Mouse (Mus musculus) intestine, embryonic 15.5 days (tissue): ENCODE results near the gene Lrrc49. TPM values are rescaled to one million over a fixed set of nuclear protein-coding genes. Genes with fewer than 3 reads are reported as not detected.

Experiments
- ATAC-seq: fragments of 200-750 bp; cut with Nextera tagmentation; 2 replicates; pipeline ENCODE4 v1.8.0; 2017; ENCODE audit warnings: moderate TSS enrichment, moderate library complexity
- H3K27ac ChIP-seq: fragments of 300-500 bp; sonication (generic); 2 replicates; pipeline ENCODE4 v1.5.1; 2015; ENCODE audit warnings: mild to moderate bottlenecking, inconsistent platforms
- H3K27me3 ChIP-seq: fragments of 300-500 bp; sonication (generic); replicated peaks from 2 replicates; pipeline ENCODE4 v1.6.1; 2015; ENCODE audit warnings: inconsistent platforms
- H3K36me3 ChIP-seq: fragments of 300-500 bp; sonication (generic); 2 replicates; pipeline ENCODE4 v1.6.1; 2015; ENCODE audit warnings: inconsistent platforms
- H3K4me1 ChIP-seq: fragments of 300-500 bp; sonication (generic); replicated peaks from 2 replicates; pipeline ENCODE4 v1.6.1; 2015; ENCODE audit warnings: inconsistent platforms
- H3K4me2 ChIP-seq: fragments of 300-500 bp; sonication (generic); replicated peaks from 2 replicates; pipeline ENCODE4 v1.6.1; 2015; ENCODE audit warnings: mild to moderate bottlenecking, inconsistent platforms
- H3K4me3 ChIP-seq: fragments of 300-500 bp; sonication (generic); replicated peaks from 2 replicates; pipeline ENCODE4 v1.5.1; 2015; ENCODE audit warnings: inconsistent platforms
- H3K9ac ChIP-seq: fragments of 300-500 bp; sonication (generic); 2 replicates; pipeline ENCODE4 v1.6.1; 2015; ENCODE audit warnings: inconsistent platforms
- H3K9me3 ChIP-seq: fragments of 300-500 bp; sonication (generic); 2 replicates; pipeline ENCODE4 v1.6.1; 2016; ENCODE audit warnings: inconsistent platforms
- WGBS: fragments of 180-500 bp; shearing (Covaris S2); methylation state at CpG from one replicate; pipeline ENCODE4 v1.1.7; 2015; 5-methylcytosine and 5-hydroxymethylcytosine counted together
- polyA plus RNA-seq: library from polyadenylated mRNA; unstranded; fragments of >200 nt; fragmentation: Nextera tagmentation; extraction: Ambion mirVana; gene quantifications from 2 replicates; pipeline ENCODE4 v1.2.1, GENCODE M21; 2015

Lrrc49 gene
- polyA plus RNA-seq, 1 experiment from 2014 or later, result 14.7 TPM

DNA sequence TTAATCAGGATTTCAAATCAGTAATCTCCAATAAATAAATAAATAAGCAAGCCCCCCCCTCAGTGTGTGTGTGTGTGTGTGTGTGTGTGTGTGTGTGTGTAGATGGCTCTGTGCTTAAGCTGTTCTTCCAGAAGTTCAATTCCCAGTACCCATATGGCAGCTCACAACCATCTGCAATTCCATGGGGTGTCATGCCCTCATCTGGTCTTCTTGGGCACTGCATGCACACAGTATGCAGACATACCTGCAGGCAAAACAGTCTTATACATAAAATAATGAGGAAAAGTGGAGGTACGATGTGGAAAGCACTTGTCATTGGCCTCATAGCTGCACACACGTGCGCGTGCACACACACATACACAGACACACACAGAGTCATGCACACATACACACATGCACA is 136.7 kb downstream of the Lrrc49 start:
- no peaks in the 10 kb centered on the region for H3K4me1 ChIP-seq
- WGBS, result 94% methylated on average over 4 of the region's 4 CpGs
- ATAC-seq, result no peak
- H3K27me3 ChIP-seq, result no peaks in the 10 kb centered on the region
- H3K36me3 ChIP-seq, result no peaks in the 10 kb centered on the region
- H3K4me3 ChIP-seq, result no peak overlapping the region
- H3K9me3 ChIP-seq, result no peaks in the 10 kb centered on the region
- H3K4me2 ChIP-seq, result no peak overlapping the region
- H3K27ac ChIP-seq, result no peak overlapping the region
- no peak overlapping the region for H3K9ac ChIP-seq

DNA sequence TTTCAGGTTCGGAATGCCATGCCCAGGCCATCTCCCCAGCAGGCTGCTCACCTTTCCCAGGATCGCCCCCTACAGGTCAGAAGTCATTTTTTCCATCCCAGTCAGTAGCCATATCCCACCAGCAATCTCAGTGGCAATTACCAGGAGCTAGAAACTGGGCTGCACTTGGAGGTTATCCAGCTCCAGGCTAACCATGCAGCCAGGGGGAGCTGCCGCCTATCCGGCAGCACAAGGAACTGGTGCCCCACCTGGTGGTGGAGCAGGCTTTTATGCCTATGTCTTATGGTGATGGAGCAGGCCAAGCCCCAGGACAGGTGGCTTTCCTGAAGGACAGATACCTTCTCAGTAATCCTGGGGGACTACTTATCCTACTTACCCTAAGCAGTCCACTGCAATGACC is 139.8 kb downstream of the Lrrc49 start:
- no peak overlapping the region for H3K9ac ChIP-seq
- H3K36me3 ChIP-seq, result no peaks in the 10 kb centered on the region
- H3K27ac ChIP-seq, result no peak overlapping the region
- 33% methylated on average over 4 of the region's 4 CpGs for WGBS
- no peak overlapping the region for H3K4me2 ChIP-seq
- H3K9me3 ChIP-seq, result no peaks in the 10 kb centered on the region
- 0 out of 2 replicates have a peak, but pooled peaks have one; percentile 20 for ATAC-seq
- H3K4me1 ChIP-seq, result 0 out of 2 replicates have a peak, but pooled peaks cover 5% of the 10 kb centered on the region
- H3K4me3 ChIP-seq, result no peak overlapping the region
- H3K27me3 ChIP-seq, result no peaks in the 10 kb centered on the region

DNA sequence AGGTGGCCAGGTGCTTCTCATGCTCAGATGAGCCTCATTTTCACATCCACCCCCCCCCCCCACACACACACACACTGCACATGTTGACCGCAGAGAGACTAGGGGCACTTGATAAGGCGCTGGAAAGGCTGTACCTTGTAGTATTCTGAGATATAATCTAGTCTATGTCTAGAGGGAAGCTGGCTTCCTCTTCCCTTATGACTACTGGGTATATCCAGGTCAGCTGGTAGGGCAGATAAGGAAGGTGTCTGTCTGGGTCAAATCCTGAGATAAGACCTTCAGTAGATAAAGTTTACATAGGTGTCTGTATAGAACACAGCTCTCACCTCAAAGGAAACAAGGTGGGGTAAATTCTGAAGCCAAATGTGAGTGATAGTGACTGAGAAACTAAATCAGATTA is 141.8 kb downstream of the Lrrc49 start:
- WGBS, result 75% methylated on average over 2 of the region's 2 CpGs
- ATAC-seq, result no peak
- H3K27ac ChIP-seq, result no peak overlapping the region

DNA sequence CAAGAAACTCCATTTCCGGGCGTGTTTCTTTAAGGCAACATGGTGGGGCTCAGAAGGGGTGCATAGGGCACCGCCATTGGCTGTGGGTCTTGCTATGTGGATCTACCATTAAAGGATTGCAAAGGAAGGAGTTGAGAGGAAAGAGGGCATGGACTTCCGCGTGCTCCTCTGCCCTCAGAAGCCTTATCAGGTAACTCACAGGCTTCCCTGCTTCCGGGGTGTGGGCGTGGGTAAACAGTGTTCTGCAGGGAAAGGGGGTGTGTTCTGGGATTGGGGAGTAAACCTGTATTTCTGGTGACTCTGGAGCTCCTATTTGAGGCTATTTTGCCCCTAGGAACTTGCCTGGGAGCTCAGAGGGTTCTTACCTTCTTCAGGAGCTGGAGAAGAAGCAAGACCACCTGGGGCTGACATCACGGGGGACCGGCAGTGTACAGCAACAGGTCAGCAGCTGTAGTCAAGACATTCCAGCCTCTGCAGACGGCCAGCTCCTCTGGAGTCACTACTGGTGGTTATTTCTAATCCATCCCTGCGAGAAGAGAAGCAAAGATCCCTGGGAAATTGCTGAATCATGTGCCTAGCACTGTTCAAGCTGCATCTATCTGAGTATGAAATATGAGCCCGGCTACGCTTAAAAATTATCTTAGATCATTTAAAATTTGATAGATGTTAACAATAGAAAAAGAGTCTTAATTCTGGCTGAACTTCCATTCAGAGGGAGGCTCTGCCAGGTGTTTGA is 142.4 kb downstream of the Lrrc49 start:
- Histone ChIP-seq H3K27me3 (no peaks in the 10 kb centered on the region), H3K4me2 (peak overlapping the region; percentile 29; the same call in 1 of the 2 replicates), H3K4me3 (no peak overlapping the region), H3K4me1 (0 out of 2 replicates have a peak, but pooled peaks cover 5% of the 10 kb centered on the region), H3K9me3 (no peaks in the 10 kb centered on the region), H3K27ac (0 out of 2 replicates have a peak overlapping the region, but pooled peaks have one; percentile 18), H3K36me3 (no peaks in the 10 kb centered on the region), H3K9ac (no peak overlapping the region)
- 65% methylated on average over 13 of the region's 13 CpGs for WGBS
- peak; percentile 88 for ATAC-seq

More for the DNA sequence above, 141.8 kb downstream of the Lrrc49 start:
- Histone ChIP-seq H3K4me3 (no peak overlapping the region), H3K27me3 (no peaks in the 10 kb centered on the region), H3K9ac (no peak overlapping the region), H3K36me3 (no peaks in the 10 kb centered on the region), H3K4me1 (0 out of 2 replicates have a peak, but pooled peaks cover 5% of the 10 kb centered on the region), H3K4me2 (no peak overlapping the region), H3K9me3 (no peaks in the 10 kb centered on the region)

DNA sequence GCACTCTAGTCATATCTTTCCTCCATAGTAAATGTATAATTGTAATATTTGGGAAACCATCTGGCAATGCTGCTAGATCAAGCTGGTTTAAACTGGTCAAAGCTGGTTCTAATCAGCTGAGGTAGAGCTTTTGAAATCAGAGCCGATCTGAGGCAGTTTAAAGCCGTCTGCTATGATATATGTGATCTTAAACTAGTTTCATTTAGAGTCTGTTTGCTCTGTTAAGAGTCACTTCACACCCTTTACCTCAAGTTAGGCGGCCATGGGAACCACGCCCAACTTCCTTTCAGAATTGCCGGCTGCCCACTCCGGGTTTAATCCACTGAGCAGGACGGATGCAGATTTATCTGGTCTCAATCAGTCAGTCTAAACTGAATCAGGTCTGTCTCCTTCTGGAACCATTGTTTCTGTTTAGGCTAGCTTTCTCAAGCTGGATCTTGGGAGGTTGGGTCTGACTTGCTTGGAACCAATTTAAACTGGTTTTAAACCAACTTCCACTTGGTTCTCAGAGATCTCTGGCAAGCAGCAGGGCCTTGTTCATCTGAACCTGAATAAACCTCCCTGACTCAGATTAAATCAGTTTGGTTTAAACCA is 144.4 kb downstream of the Lrrc49 start:
- H3K4me3 ChIP-seq, result no peak overlapping the region
- no peak overlapping the region for H3K9ac ChIP-seq
- no peak for ATAC-seq
- H3K4me2 ChIP-seq, result no peak overlapping the region
- H3K27ac ChIP-seq, result no peak overlapping the region
- no peaks in the 10 kb centered on the region for H3K27me3 ChIP-seq
- H3K9me3 ChIP-seq, result no peaks in the 10 kb centered on the region
- 0 out of 2 replicates have a peak, but pooled peaks cover 5% of the 10 kb centered on the region for H3K4me1 ChIP-seq
- H3K36me3 ChIP-seq, result no peaks in the 10 kb centered on the region
- WGBS, result 42% methylated on average over 7 of the region's 7 CpGs

DNA sequence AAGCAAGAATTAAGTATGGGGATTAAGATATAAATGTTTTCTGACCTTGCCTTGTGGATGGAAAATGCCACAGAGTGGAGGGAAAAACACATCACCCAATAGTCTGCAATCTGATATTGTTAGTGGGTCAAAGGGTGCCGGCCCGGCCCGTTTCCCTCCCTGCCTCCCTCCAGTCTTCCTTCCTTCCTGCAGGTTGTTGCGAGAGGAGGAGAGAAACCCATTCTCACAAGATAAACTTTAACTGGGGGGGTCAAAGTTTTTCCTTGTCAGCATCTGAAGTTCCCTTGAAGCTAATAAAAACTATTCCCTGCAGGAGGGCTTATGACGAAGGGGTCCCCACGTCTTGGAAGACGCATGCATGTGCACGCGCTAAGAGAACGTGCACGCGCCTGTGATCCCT is 157.6 kb downstream of the Lrrc49 start:
- ATAC-seq, result no peak
- H3K9me3 ChIP-seq, result no peaks in the 10 kb centered on the region
- WGBS, result 76% methylated on average over 12 of the region's 12 CpGs
- H3K9ac ChIP-seq, result no peak overlapping the region
- H3K4me2 ChIP-seq, result no peak overlapping the region
- no peaks in the 10 kb centered on the region for H3K27me3 ChIP-seq
- H3K4me3 ChIP-seq, result no peak overlapping the region
- no peak overlapping the region for H3K27ac ChIP-seq
- no peaks in the 10 kb centered on the region for H3K36me3 ChIP-seq
- H3K4me1 ChIP-seq, result peaks cover 26% of the 10 kb centered on the region; the same call in 1 of the 2 replicates

DNA sequence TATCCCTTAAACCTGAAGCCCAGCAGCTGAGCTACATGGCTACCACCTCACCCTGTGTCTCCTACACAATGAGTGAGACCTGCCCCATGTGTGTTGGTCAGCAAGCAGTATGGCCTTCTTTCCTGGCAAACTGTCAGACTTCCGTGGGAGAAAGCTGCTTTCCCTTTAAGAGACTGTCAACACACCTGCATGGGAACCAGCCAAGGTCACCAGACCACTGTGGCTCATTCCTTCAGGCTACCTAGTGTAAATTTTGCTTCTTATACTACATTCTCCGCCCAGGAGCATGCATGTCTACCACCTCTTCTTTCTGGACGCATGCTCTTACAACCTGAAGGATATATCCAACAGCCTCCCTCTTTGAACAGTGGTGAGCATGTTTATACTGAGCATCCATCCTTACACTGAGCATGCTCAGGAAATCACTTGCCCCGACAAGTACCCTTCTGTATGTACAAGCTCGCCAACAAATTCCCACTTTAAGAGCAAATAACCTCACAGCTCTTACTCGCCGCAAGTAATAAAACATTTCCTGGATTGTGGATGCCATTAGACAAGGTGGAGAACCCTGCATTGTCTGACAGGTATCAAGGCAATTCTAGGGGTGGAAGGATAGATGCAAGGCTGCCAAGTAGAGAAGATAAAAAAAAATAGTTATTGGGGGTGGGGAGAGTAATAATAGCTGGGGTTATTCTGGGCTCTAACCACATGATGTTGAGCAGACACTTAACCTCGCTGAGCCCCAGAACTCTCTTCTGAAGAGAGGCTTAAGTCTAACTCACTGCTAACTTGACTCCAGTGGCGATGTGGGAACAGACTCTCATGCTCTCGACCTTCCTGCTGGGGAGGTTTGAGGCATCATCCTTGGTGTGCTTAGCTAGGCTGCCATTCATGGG is 158.4 kb downstream of the Lrrc49 start:
- H3K27me3 ChIP-seq, result no peaks in the 10 kb centered on the region
- no peak overlapping the region for H3K9ac ChIP-seq
- H3K4me1 ChIP-seq, result peaks cover 31% of the 10 kb centered on the region; the same call in 1 of the 2 replicates
- 66% methylated on average over 10 of the region's 10 CpGs for WGBS
- ATAC-seq, result peak; percentile 26; the same call in 1 of the 2 replicates
- H3K9me3 ChIP-seq, result no peaks in the 10 kb centered on the region
- H3K36me3 ChIP-seq, result no peaks in the 10 kb centered on the region
- no peak overlapping the region for H3K27ac ChIP-seq
- H3K4me2 ChIP-seq, result no peak overlapping the region
- H3K4me3 ChIP-seq, result no peak overlapping the region

DNA sequence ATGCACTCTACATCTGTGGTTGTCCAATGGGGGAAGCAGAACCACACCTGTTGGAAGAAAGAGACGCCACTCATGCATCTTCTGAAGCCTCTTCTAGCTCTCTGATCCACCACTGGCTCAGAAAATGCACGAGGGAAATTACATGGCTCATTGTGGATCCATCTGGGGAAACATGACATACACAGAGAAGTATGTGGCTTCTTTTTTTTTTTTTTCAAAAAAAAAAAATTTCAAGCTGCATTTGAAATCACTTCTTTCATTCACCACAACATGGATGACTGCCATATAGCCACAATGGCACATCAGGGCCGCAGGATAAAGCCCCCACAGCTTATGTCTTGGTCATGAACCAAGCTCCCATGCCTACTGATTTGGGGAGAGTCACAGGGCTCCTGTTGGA is 159.7 kb downstream of the Lrrc49 start:
- Histone ChIP-seq H3K4me3 (no peak overlapping the region), H3K9ac (no peak overlapping the region), H3K27ac (no peak overlapping the region), H3K9me3 (no peaks in the 10 kb centered on the region), H3K27me3 (no peaks in the 10 kb centered on the region), H3K36me3 (no peaks in the 10 kb centered on the region), H3K4me1 (peaks cover 31% of the 10 kb centered on the region; the same call in 1 of the 2 replicates), H3K4me2 (no peak overlapping the region)
- no peak for ATAC-seq
- WGBS, result 74% methylated on average over 3 of the region's 3 CpGs

DNA sequence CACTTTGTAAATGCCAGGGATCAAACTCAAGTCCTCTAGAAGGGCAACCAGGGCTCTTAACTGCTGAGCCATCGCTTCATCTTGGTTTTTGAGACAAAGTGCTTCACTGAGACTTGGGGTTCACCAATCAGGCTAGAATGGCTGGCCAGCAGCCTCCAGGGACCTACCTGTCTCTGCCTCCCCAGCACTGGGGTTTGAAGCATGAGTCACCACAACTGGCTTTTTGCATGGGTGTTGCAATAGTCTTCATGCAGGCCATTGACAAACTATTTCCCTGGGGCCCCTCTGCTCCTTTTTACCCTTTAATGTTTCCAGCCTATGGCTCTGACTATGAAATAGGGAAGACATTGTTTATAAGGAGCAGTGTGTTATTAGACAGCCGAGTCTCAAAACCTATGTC is 160.1 kb downstream of the Lrrc49 start:
- WGBS, result 72% methylated on average over 2 of the region's 2 CpGs
- H3K27me3 ChIP-seq, result no peaks in the 10 kb centered on the region
- no peak for ATAC-seq

DNA sequence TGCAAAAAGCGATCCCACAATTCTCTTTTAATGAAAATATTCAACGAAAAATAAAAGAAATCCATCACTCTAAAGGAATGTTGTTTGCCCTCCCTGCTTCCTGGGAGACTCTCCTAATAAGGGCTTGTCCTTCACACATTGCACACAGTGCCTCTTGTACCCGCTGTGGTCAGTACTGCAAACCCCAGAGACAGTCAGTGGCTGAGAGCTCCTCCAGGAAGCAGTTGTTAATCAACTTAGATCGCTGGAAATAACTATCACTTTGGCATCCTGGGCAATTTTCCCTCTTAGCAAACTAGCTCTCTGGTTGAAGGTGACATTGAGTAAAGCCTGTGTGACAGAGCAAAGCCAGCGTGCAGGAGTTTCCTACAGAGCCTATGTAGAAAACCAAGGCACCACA is 160.9 kb downstream of the Lrrc49 start:
- H3K4me3 ChIP-seq, result no peak overlapping the region
- WGBS, result 50% methylated on average over 5 of the region's 5 CpGs
- no peaks in the 10 kb centered on the region for H3K36me3 ChIP-seq
- H3K9me3 ChIP-seq, result no peaks in the 10 kb centered on the region
- H3K4me2 ChIP-seq, result no peak overlapping the region
- ATAC-seq, result no peak
- no peak overlapping the region for H3K27ac ChIP-seq
- H3K27me3 ChIP-seq, result no peaks in the 10 kb centered on the region
- no peak overlapping the region for H3K9ac ChIP-seq
- peaks cover 43% of the 10 kb centered on the region for H3K4me1 ChIP-seq

More for the DNA sequence above, 160.1 kb downstream of the Lrrc49 start:
- Histone ChIP-seq H3K9ac (no peak overlapping the region), H3K36me3 (no peaks in the 10 kb centered on the region), H3K4me1 (peaks cover 35% of the 10 kb centered on the region; the same call in 1 of the 2 replicates), H3K27ac (no peak overlapping the region), H3K4me3 (no peak overlapping the region), H3K4me2 (no peak overlapping the region), H3K9me3 (no peaks in the 10 kb centered on the region)

DNA sequence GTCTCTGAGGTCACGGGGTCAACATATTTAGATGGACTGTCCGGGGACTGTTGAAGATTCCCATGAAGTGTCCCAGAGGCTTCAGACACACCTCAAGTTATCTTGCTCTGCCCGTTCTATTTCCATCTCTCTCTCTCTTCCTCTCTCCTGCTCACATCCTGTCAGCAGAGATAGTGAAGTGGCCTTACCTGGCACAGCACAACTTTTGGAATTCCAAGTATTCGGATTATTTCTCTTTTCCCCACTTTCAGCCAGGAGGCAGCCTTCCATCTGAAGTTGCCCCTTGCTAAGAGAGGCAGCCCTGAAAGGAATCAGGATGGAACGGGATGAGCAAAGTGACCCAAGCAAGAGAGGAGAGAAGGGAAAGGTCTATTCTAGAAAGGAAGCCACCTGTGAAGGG is 161.8 kb downstream of the Lrrc49 start:
- no peak overlapping the region for H3K4me3 ChIP-seq
- ATAC-seq, result no peak
- 52% methylated on average over 5 of the region's 5 CpGs for WGBS
- H3K4me2 ChIP-seq, result no peak overlapping the region
- H3K27me3 ChIP-seq, result no peaks in the 10 kb centered on the region
- no peak overlapping the region for H3K9ac ChIP-seq
- peaks cover 44% of the 10 kb centered on the region for H3K4me1 ChIP-seq
- H3K27ac ChIP-seq, result no peak overlapping the region
- H3K36me3 ChIP-seq, result no peaks in the 10 kb centered on the region
- H3K9me3 ChIP-seq, result no peaks in the 10 kb centered on the region

DNA sequence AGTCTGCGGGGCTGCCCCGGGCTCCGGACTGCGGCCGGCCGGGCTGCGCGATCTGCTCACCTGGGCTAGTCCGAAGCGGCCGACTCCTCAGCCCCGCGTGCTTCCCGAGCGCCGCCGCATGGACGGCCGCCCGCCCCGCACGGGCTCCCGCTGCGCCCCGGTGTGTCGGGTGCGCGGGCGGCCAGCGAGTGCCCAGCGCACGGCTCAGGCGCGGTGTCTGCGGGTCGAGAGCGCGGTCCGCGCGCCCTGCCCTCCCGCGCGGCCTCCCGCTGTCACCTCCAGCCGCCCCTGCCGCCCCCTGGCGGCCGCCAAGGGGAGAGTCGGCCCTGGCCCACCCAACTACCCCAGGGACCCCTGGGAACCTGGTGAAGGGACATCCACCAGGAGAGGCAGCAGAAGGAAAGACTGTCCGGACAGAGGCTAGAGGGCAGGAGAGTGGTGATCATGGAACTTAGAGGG is 166.1 kb downstream of the Lrrc49 start, which contains the start of gene Thsd4:
Gene Thsd4 (minus strand): TSS at position 241 of the 459 bp plus-strand sequence.
- H3K9ac ChIP-seq, result peak within 1 kb of the TSS; percentile 87
- peak within 1 kb of the TSS; percentile 83 for H3K4me2 ChIP-seq
- H3K36me3 ChIP-seq, result 0 out of 2 replicates have a peak, but pooled peaks cover 3% of the 10 kb centered on the region
- peaks cover 62% of the 10 kb centered on the region for H3K4me1 ChIP-seq
- peak within 1 kb of the TSS; percentile 75 for H3K27ac ChIP-seq
- H3K27me3 ChIP-seq, result no peaks in the 10 kb centered on the region
- peak; percentile 79 for ATAC-seq
- peak within 1 kb of the TSS; percentile 76 for H3K4me3 ChIP-seq
- no peaks in the 10 kb centered on the region for H3K9me3 ChIP-seq
- 1% methylated on average over 51 of the region's 51 CpGs for WGBS
